Mouse (Mus musculus) brain, embryonic 14.5 days (tissue): Measurements from ENCODE around the gene Stap2.

Experiments
- CTCF ChIP-seq: fragments of 200-500 bp; IDR thresholded peaks from 2 replicates; pipeline ENCODE4 v1.5.1; 2012; ENCODE audit warnings: inconsistent platforms, mild to moderate bottlenecking, moderate library complexity, borderline replicate concordance; ENCODE audit not compliant: insufficient read depth, insufficient read length; ENCODE audit errors: extremely low read depth
- POLR2A ChIP-seq: fragments of 200-500 bp; IDR thresholded peaks from 2 replicates; pipeline ENCODE4 v1.6.1; 2012; ENCODE audit warnings: mild to moderate bottlenecking, inconsistent platforms, borderline replicate concordance; ENCODE audit not compliant: poor library complexity, insufficient read depth, insufficient read length, severe bottlenecking; ENCODE audit errors: extremely low read depth

DNA sequence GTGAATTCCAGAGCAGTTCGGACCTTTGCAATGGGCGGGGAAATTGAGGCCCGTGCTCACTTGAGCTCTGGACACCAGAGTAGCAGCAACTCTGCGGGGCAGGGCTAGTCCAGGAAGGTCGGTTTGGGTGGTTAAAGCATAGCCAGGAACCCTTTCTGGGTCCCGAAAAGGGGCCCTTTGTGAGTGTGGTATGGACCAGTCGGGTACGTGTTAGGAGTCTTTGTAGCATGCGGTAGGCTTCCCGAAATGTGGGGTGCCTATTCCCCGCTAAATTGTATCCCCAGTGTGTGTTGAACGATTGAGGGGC, 35.4 kb upstream of the Stap2 start:
- TF ChIP-seq CTCF (no peak), POLR2A (no peak)
